Mouse (Mus musculus): ENCODE results near the gene Adarb2.

Gene Adarb2

GRCm38 (mm10) chr13:8680470-8681129 lies 477.9 kb downstream of the Adarb2 start:
- no peak for DNase-seq (ENCODE audit: low spot score)

- DNase-seq (ENCODE audit: low spot score), result no peak
These were observed 488.8 kb downstream of the Adarb2 start for GRCm38 (mm10) chr13:8691448-8691847.

GRCm38 (mm10) chr13:8692787-8693186 lies 490.1 kb downstream of the Adarb2 start:
- DNase-seq (ENCODE audit: low spot score), result no peak

GRCm38 (mm10) chr13:8698451-8698850 lies 495.8 kb downstream of the Adarb2 start:
- DNase-seq (ENCODE audit: low spot score), result no peak

GRCm38 (mm10) chr13:8699831-8700230 lies 497.2 kb downstream of the Adarb2 start:
- DNase-seq (ENCODE audit: low spot score), result no peak

- no peak for DNase-seq (ENCODE audit: low spot score)
These were observed 498.3 kb downstream of the Adarb2 start for GRCm38 (mm10) chr13:8700981-8701380.

- no peak for DNase-seq (ENCODE audit: low spot score)
These were observed 502.6 kb downstream of the Adarb2 start for GRCm38 (mm10) chr13:8705296-8705695.

- no peak for DNase-seq (ENCODE audit: low spot score)
These were observed 510.7 kb downstream of the Adarb2 start for GRCm38 (mm10) chr13:8713377-8713776.

- DNase-seq (ENCODE audit: low spot score), result no peak
These were observed 527.4 kb downstream of the Adarb2 start for GRCm38 (mm10) chr13:8729972-8730645.

- DNase-seq (ENCODE audit: low spot score), result no peak
These were observed 534.6 kb downstream of the Adarb2 start for GRCm38 (mm10) chr13:8737139-8737865.

GRCm38 (mm10) chr13:8742792-8743191 lies 540.1 kb downstream of the Adarb2 start:
- no peak for DNase-seq (ENCODE audit: low spot score)

GRCm38 (mm10) chr13:8744565-8744964 lies 541.9 kb downstream of the Adarb2 start:
- peak; percentile 24 for DNase-seq (ENCODE audit: low spot score)

GRCm38 (mm10) chr13:8745596-8745995 lies 542.9 kb downstream of the Adarb2 start:
- no peak for DNase-seq (ENCODE audit: low spot score)

GRCm38 (mm10) chr13:8749451-8749850 lies 546.8 kb downstream of the Adarb2 start:
- no peak for DNase-seq (ENCODE audit: low spot score)

GRCm38 (mm10) chr13:8760940-8761339 lies 558.3 kb downstream of the Adarb2 start:
- DNase-seq (ENCODE audit: low spot score), result no peak

GRCm38 (mm10) chr13:8769654-8770227 lies 567.1 kb downstream of the Adarb2 start:
- DNase-seq (ENCODE audit: low spot score), result no peak

GRCm38 (mm10) chr13:8770616-8771015 lies 568.0 kb downstream of the Adarb2 start:
- no peak for DNase-seq (ENCODE audit: low spot score)

- peak; percentile 39 for DNase-seq (ENCODE audit: low spot score)
These were observed 577.8 kb downstream of the Adarb2 start for GRCm38 (mm10) chr13:8780441-8780840.

- no peak for DNase-seq (ENCODE audit: low spot score)
These were observed 580.0 kb downstream of the Adarb2 start for GRCm38 (mm10) chr13:8782636-8783035.

- no peak for DNase-seq (ENCODE audit: low spot score)
These were observed 581.1 kb downstream of the Adarb2 start for GRCm38 (mm10) chr13:8783686-8784307.

GRCm38 (mm10) chr13:8784308-8785061 lies 581.8 kb downstream of the Adarb2 start:
- no peak for DNase-seq (ENCODE audit: low spot score)

Data from lung, postnatal 25 days (tissue).